Mouse (Mus musculus): ENCODE measurements around the gene Smtn.

GRCm38 (mm10) chr11:3496756-3497155, 43.7 kb downstream of the Smtn start:
- no peak for TF ChIP-seq CTCF (conservative IDR thresholded peaks at IDR 0.05; ENCODE audit: low read length)
- no peak for TF ChIP-seq POU5F1 (IDR thresholded peaks at IDR 0.05; ENCODE audit: borderline replicate concordance, low read length)
- TF ChIP-seq NANOG (IDR thresholded peaks at IDR 0.05; ENCODE audit: borderline replicate concordance, low read length) = no peak

Data from E14TG2a.4 (cell line).